Mouse (Mus musculus) CD4-positive naive resting alpha-beta T cell, adult 57 days (primary cell): Measurements from ENCODE around the gene Mid2. TPM values are rescaled to one million over a fixed set of nuclear protein-coding genes. Genes with fewer than 3 reads are reported as not detected.

ENCODE experiments used
- total RNA-seq: library from RNA; stranded (reverse); gene quantifications from one replicate; pipeline ENCODE4 v1.2.4, GENCODE M21; 2023

Mid2 gene
- total RNA-seq: 0.24 TPM

GRCm38 (mm10) chrX:140664479-140665241 is at the start of gene Mid2:
Gene Mid2, plus strand, starts transcription at chrX:140664599.

GRCm38 (mm10) chrX:140813312-140814006 is 149.1 kb downstream of the Mid2 start, which contains the start of gene Tex13b:
Gene Tex13b, minus strand, starts transcription at chrX:140813433.

Other genes with a start within 250 kb of the Mid2 start
- gene Prps1, start 208.0 kb upstream of the Mid2 start, total RNA-seq: 46.9 TPM
- gene Tsc22d3, start 63.9 kb upstream of the Mid2 start, total RNA-seq: 1,164 TPM
- not detected for gene Tex13b, start 148.8 kb downstream of the Mid2 start, total RNA-seq
- gene Vsig1, start 243.0 kb downstream of the Mid2 start, total RNA-seq: not detected